In genomic region chr16:45843351-45843891, GRCm38 (mm10) we compare ENCODE assay signal across 8 mouse cellular contexts.
DNase-seq lines count a peak whose midpoint lies in the region; ATAC-seq lines count a peak whose summit lies in the region.

No protein-coding gene starts in this region.

- DNase-seq in ovary, postnatal 36 days (ENCODE audit: low spot score): peak; percentile 30
- no peak for DNase-seq in ovary, postnatal 14 days (ENCODE audit: low spot score)
- DNase-seq in embryonic facial prominence, embryonic 14.5 days (ENCODE audit: low spot score): peak; percentile 75
- DNase-seq in kidney, postnatal 10 days: peak; percentile 75
- DNase-seq in lung, postnatal 4 days: peak; percentile 69 to 73
- DNase-seq in urinary bladder, adult 2 months (ENCODE audit: low spot score): peak; percentile 32
- no peak for DNase-seq in spleen, postnatal 36 days (ENCODE audit: low spot score in 2 of 2)

- under 1% methylated on average over 16 of the region's 16 CpGs for WGBS in embryonic facial prominence, embryonic 14.5 days
- under 1% methylated on average over 16 of the region's 16 CpGs for WGBS in heart, embryonic 16.5 days

- no peaks in the 10 kb centered on the region for H3K36me3 ChIP-seq in embryonic facial prominence, embryonic 14.5 days (ENCODE audit: control insufficient read depth, insufficient read depth, low read length)
- no peaks in the 10 kb centered on the region for H3K36me3 ChIP-seq in heart, embryonic 16.5 days (ENCODE audit: control insufficient read depth, insufficient read depth)

- peak overlapping the region; percentile 78 for H3K4me2 ChIP-seq in embryonic facial prominence, embryonic 14.5 days (ENCODE audit: low read depth, low read length)
- peak overlapping the region; percentile 84 for H3K4me2 ChIP-seq in heart, embryonic 16.5 days (ENCODE audit: low read depth, low read length)

- peak overlapping the region; percentile 93 for H3K9ac ChIP-seq in embryonic facial prominence, embryonic 14.5 days (ENCODE audit: low read depth, low read length)
- H3K9ac ChIP-seq in heart, embryonic 16.5 days (ENCODE audit: low read length): peak overlapping the region; percentile 99

- peak; percentile 9; the same call in 1 of the 2 replicates for ATAC-seq in embryonic facial prominence, embryonic 14.5 days (ENCODE audit: low read depth)
- no peak for ATAC-seq in heart, embryonic 16.5 days (replicated peaks; ENCODE audit: extremely low read depth, insufficient read depth, low FRiP score)

- H3K9me3 ChIP-seq in embryonic facial prominence, embryonic 14.5 days (ENCODE audit: control insufficient read depth, low read length): no peaks in the 10 kb centered on the region
- H3K9me3 ChIP-seq in heart, embryonic 16.5 days (replicated peaks; ENCODE audit: control insufficient read depth, low read length): no peaks in the 10 kb centered on the region

- peak overlapping the region; percentile 77 for H3K4me3 ChIP-seq in embryonic facial prominence, embryonic 14.5 days (ENCODE audit: low read depth, low read length)
- H3K4me3 ChIP-seq in heart, embryonic 16.5 days (ENCODE audit: low read length): peak overlapping the region; percentile 94

- no peaks in the 10 kb centered on the region for H3K27me3 ChIP-seq in embryonic facial prominence, embryonic 14.5 days (replicated peaks; ENCODE audit: control insufficient read depth, insufficient read depth, low read length)
- H3K27me3 ChIP-seq in heart, embryonic 16.5 days (ENCODE audit: control insufficient read depth, insufficient read depth, low read length): no peaks in the 10 kb centered on the region

- peak overlapping the region; percentile 90 for H3K27ac ChIP-seq in embryonic facial prominence, embryonic 14.5 days (replicated peaks; ENCODE audit: low read depth, low read length)
- H3K27ac ChIP-seq in heart, embryonic 16.5 days (ENCODE audit: low read length): peak overlapping the region; percentile 96

- peaks cover 21% of the 10 kb centered on the region for H3K4me1 ChIP-seq in embryonic facial prominence, embryonic 14.5 days (ENCODE audit: control insufficient read depth, insufficient read depth, low read length)
- peaks cover 33% of the 10 kb centered on the region for H3K4me1 ChIP-seq in heart, embryonic 16.5 days (ENCODE audit: control insufficient read depth, insufficient read depth, low read length)

Comparison
In these comparisons a context has a peak if more than half of its experiments do, and no peak if none do; other contexts are left out.
1. DNase-seq: peak in ovary, postnatal 36 days (single experiment), embryonic facial prominence, embryonic 14.5 days (single experiment), kidney, postnatal 10 days (single experiment), lung, postnatal 4 days (2 of 2) and urinary bladder, adult 2 months (single experiment); none in ovary, postnatal 14 days (single experiment) and spleen, postnatal 36 days (0 of 2).